Mouse (Mus musculus) frontal cortex, postnatal 25 days (tissue): Measurements from ENCODE around the gene Eloa.

Experiments
- DNase-seq, 2 experiments: peaks; one replicate each; pipeline ENCODE4 v3.0.0; 2022; ENCODE audit warnings: low spot score in 2 of 2

Eloa gene

GRCm38 (mm10) chr4:135955886-135956285 lies 65.7 kb downstream of the Eloa start:
- DNase-seq: no peak

- peak; percentile 67 to 74 for DNase-seq
Observed at GRCm38 (mm10) chr4:135954241-135954640, 67.3 kb downstream of the Eloa start.
